Mouse (Mus musculus) CH12.LX (cell line): ENCODE data around the gene Syce1. TPM values are rescaled to one million over a fixed set of nuclear protein-coding genes. Genes with fewer than 3 reads are reported as not detected.

ENCODE experiments used
- DNase-seq: peaks from one replicate; pipeline ENCODE4 v3.0.0-alpha.2; 2013; ENCODE audit errors: extremely low read depth
- H3K27ac ChIP-seq: 2 replicates; pipeline ENCODE4 v1.5.1; 2012; ENCODE audit warnings: low read depth, mild to moderate bottlenecking, control low read depth, moderate library complexity; ENCODE audit not compliant: insufficient read depth
- H3K27me3 ChIP-seq: replicated peaks from 2 replicates; pipeline ENCODE3; 2012; ENCODE audit warnings: inconsistent platforms
- H3K36me3 ChIP-seq, 2 experiments: replicated peaks in 1 of 2; 2 replicates each; pipeline versions ENCODE3 to v1.6.1; 2012; ENCODE audit warnings: inconsistent platforms in 1 of 2, low read length in 1 of 2, mild to moderate bottlenecking in 1 of 2, mixed read lengths in 1 of 2, moderate library complexity in 1 of 2; ENCODE audit not compliant: control insufficient read depth in 1 of 2, insufficient read depth in 1 of 2
- H3K4me1 ChIP-seq, 2 experiments: 2 replicates each; pipeline ENCODE4 v1.6.1; 2012; ENCODE audit warnings: inconsistent platforms in 1 of 2, moderate library complexity in 1 of 2; ENCODE audit not compliant: insufficient read depth in 2 of 2, control insufficient read depth in 1 of 2
- H3K4me2 ChIP-seq: 2 replicates; pipeline ENCODE4 v1.6.1; 2012; ENCODE audit warnings: low read depth, mild to moderate bottlenecking, control low read depth; ENCODE audit not compliant: poor library complexity, insufficient read depth, severe bottlenecking
- H3K4me3 ChIP-seq, 3 experiments: fragments of 150-350 bp in 1 of 3; sonication (generic) in 1 of 3; replicated peaks in 1 of 3; 2 replicates each; pipeline versions ENCODE3 to v1.5.1; 2011 to 2012; ENCODE audit warnings: low read depth in 2 of 3, low read length in 2 of 3, mild to moderate bottlenecking in 2 of 3, moderate library complexity in 2 of 3, control low read depth in 1 of 3, improper control_type of control experiment in 1 of 3, inconsistent platforms in 1 of 3, mixed read lengths in 1 of 3; ENCODE audit not compliant: poor library complexity in 1 of 3
- H3K79me2 ChIP-seq: replicated peaks from 2 replicates; pipeline ENCODE4 v1.6.1; 2012; ENCODE audit warnings: mild to moderate bottlenecking, moderate library complexity; ENCODE audit not compliant: control insufficient read depth, poor library complexity, insufficient read depth, severe bottlenecking; ENCODE audit errors: extremely low read depth
- H3K9ac ChIP-seq: 2 replicates; pipeline ENCODE4 v1.6.1; 2012; ENCODE audit warnings: low read depth, mild to moderate bottlenecking, control low read depth, moderate library complexity; ENCODE audit not compliant: insufficient read depth
- H3K9me3 ChIP-seq: replicated peaks from 2 replicates; pipeline ENCODE3; 2012; ENCODE audit warnings: low read length, inconsistent platforms, mixed read lengths
- BHLHE40 ChIP-seq: IDR thresholded peaks from 2 replicates; pipeline ENCODE4 v1.6.1; 2011; ENCODE audit warnings: mild to moderate bottlenecking, low read depth, low read length, improper control_type of control experiment
- CHD1 ChIP-seq: IDR thresholded peaks from 2 replicates; pipeline ENCODE4 v1.6.1; 2012; ENCODE audit warnings: low read depth, low read length, improper control_type of control experiment, inconsistent platforms
- CTCF ChIP-seq, 2 experiments: IDR thresholded peaks in 1 of 2; conservative IDR thresholded peaks in 1 of 2; 2 replicates each; pipeline ENCODE4 v1.5.1; 2011 to 2012; ENCODE audit warnings: low read depth in 2 of 2, low read length in 2 of 2, improper control_type of control experiment in 1 of 2, inconsistent platforms in 1 of 2, mild to moderate bottlenecking in 1 of 2, moderate library complexity in 1 of 2
- E2F4 ChIP-seq: IDR thresholded peaks from 2 replicates; pipeline ENCODE4 v1.6.1; 2011; ENCODE audit warnings: low read depth, low read length, improper control_type of control experiment; ENCODE audit not compliant: insufficient replicate concordance
- EP300 ChIP-seq: IDR thresholded peaks from 2 replicates; pipeline ENCODE4 v1.6.1; 2011; ENCODE audit warnings: low read length, improper control_type of control experiment
- JUND ChIP-seq: conservative IDR thresholded peaks from 2 replicates; pipeline ENCODE4 v1.6.1; 2011; ENCODE audit warnings: low read depth, low read length, improper control_type of control experiment
- MXI1 ChIP-seq: IDR thresholded peaks from 2 replicates; pipeline ENCODE4 v1.6.1; 2011; ENCODE audit warnings: mild to moderate bottlenecking, low read depth, low read length, improper control_type of control experiment
- MYC ChIP-seq: IDR thresholded peaks from 2 replicates; pipeline ENCODE4 v1.6.1; 2011; ENCODE audit warnings: low read depth, mild to moderate bottlenecking, improper control_type of control experiment, low read length
- PAX5 ChIP-seq: IDR thresholded peaks from 2 replicates; pipeline ENCODE4 v1.6.1; 2012; ENCODE audit warnings: low read length, inconsistent platforms, mixed read lengths
- POLR2A ChIP-seq: IDR thresholded peaks from 2 replicates; pipeline ENCODE4 v1.6.1; 2011; ENCODE audit warnings: low read depth, mild to moderate bottlenecking, improper control_type of control experiment, low read length
- POLR2AphosphoS2 ChIP-seq: IDR thresholded peaks from 2 replicates; pipeline ENCODE4 v1.6.1; 2011; ENCODE audit warnings: low read depth, low read length, improper control_type of control experiment
- RCOR1 ChIP-seq: conservative IDR thresholded peaks from 2 replicates; pipeline ENCODE4 v1.6.1; 2012; ENCODE audit warnings: low read depth, mild to moderate bottlenecking, inconsistent platforms, low read length, improper control_type of control experiment
- SIN3A ChIP-seq: IDR thresholded peaks from 2 replicates; pipeline ENCODE4 v1.6.1; 2012; ENCODE audit warnings: low read length, improper control_type of control experiment, inconsistent platforms
- SMC3 ChIP-seq: IDR thresholded peaks from 2 replicates; pipeline ENCODE4 v1.6.1; 2011; ENCODE audit warnings: low read depth, low read length, improper control_type of control experiment
- TCF12 ChIP-seq: IDR thresholded peaks from 2 replicates; pipeline ENCODE4 v1.6.1; 2014; ENCODE audit warnings: low read depth, mild to moderate bottlenecking, inconsistent platforms, low read length, improper control_type of control experiment
- ZMIZ1 ChIP-seq: IDR thresholded peaks from 2 replicates; pipeline ENCODE4 v1.6.1; 2012; ENCODE audit warnings: low read depth, mild to moderate bottlenecking, inconsistent platforms, low read length, improper control_type of control experiment
- dilution Hi-C: fragments of 300-500 bp; cut with MboI; formaldehyde crosslinking; loops from 2 replicates; pipeline ENCODE4 v1.14.3; 2020; ENCODE audit warnings: low sequenced_read_pairs; ENCODE audit not compliant: extremely low pct_unique_long_range_greater_than_20kb, extremely low pct_ligation_motif_present
- in situ Hi-C: fragments of 300-500 bp; cut with MboI; formaldehyde crosslinking; loops from 3 replicates; pipeline ENCODE4 v1.14.3; 2019; ENCODE audit warnings: low sequenced_read_pairs, low pct_ligation_motif_present, low pct_unique_long_range_greater_than_20kb, mixed read lengths
- polyA plus RNA-seq: library from polyadenylated mRNA; unstranded; fragments of >175 nt; gene quantifications from 2 replicates; pipeline ENCODE4 v1.2.1, GENCODE M21; 2012; ENCODE audit warnings: low read depth; ENCODE audit not compliant: insufficient read length
- total RNA-seq, 2 experiments: library from RNA; depleted of rRNA; stranded (reverse); fragments of 300-350 nt in 1 of 2; fragments of >200 nt in 1 of 2; gene quantifications; 2 replicates each; pipeline ENCODE4 v1.2.3; 2012 to 2014

Gene Syce1
- total and polyA plus RNA-seq, 3 experiments, result not detected

DNA sequence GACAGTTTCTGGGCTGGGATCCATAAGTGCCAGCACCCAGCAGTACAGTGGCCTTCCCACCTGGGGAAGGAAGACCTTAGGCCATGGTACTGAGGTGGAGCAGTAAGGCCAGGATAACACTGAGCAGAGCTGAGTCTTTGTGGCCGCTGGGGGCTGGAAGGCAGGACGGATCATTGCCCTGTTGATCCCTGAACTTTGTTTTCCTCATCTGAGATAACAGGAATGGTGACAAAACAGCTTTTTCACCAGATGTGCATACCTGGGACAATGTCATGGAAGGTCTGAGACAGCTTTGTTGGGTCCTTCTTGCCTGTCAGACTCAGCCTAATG is 48.1 kb upstream of the Syce1 start:
- in situ Hi-C loops (loop anchor here (25.0 kb wide), 1 partner anchor 748 kb away; the partner anchor contains the start of genes Caly and Prap1), dilution Hi-C loops (no loop called here)
- Histone ChIP-seq H3K36me3 (no peaks in the 10 kb centered on the region), H3K4me2 (no peak overlapping the region), H3K9me3 (no peaks in the 10 kb centered on the region), H3K27ac (no peak overlapping the region), H3K27me3 (peaks cover 79% of the 10 kb centered on the region), H3K9ac (no peak overlapping the region), H3K4me1 (no peaks in the 10 kb centered on the region), H3K4me3 (no peak overlapping the region), H3K79me2 (no peaks in the 10 kb centered on the region)
- no peak for DNase-seq
- TF ChIP-seq MYC, result no peak

DNA sequence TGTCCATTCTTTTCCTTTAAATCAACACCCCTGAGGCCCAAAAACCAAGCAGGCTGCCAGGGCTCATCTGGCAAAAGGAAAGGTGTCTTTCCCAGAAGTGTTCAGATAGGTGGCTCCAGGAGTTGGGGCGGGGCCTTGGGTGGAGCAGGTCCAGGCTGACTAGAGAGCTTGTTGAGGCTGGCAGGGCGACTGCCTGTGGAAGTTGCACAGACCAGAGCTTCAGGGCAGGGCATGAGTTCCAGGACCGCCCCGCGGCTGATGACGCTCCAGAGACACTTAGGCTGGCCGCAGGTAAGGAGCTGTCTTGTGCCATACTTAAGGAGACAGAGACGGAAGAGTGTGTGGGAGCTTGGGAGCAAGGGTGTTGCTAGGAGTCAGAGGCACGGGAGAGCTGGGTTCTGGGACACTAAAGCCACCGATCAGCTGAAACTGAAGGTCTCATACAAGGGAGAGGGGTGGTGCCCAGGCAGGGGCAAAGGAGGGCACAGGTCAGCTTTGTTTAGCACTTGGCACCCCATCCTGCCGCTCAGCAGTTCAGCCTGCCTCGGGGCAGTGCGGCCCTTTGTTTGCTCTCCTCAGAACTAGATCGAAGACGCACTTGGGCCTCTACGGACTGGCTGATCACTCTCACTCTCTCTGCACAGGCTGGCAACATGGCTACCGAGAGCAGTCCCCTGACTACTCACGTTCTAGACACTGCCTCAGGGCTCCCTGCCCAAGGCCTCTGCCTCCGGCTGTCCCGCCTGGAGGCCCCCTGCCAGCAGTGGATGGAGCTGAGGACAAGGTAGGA is 47.5 kb upstream of the Syce1 start, which contains the start of gene Urah:
Urah (plus strand) TSS at position 51 of the 790 bp plus-strand sequence.
- DNase-seq, result no peak
- no peaks in the 10 kb centered on the region for H3K36me3 ChIP-seq
- no peak within 1 kb of the TSS for H3K27ac ChIP-seq
- H3K79me2 ChIP-seq, result no peaks in the 10 kb centered on the region
- H3K9me3 ChIP-seq, result no peaks in the 10 kb centered on the region
- no peak within 1 kb of the TSS for H3K4me3 ChIP-seq
- in situ Hi-C loops, result loop anchor here (25.0 kb wide), 1 partner anchor 748 kb away; the partner anchor contains the start of genes Caly and Prap1
- TF ChIP-seq ZMIZ1, result no peak
- no peak for TF ChIP-seq E2F4
- no peak for TF ChIP-seq SIN3A
- dilution Hi-C loops, result no loop called here
- no peak within 1 kb of the TSS for H3K4me2 ChIP-seq
- no peak within 1 kb of the TSS for H3K9ac ChIP-seq
- H3K4me1 ChIP-seq, result no peaks in the 10 kb centered on the region
- H3K27me3 ChIP-seq, result peaks cover 80% of the 10 kb centered on the region

DNA sequence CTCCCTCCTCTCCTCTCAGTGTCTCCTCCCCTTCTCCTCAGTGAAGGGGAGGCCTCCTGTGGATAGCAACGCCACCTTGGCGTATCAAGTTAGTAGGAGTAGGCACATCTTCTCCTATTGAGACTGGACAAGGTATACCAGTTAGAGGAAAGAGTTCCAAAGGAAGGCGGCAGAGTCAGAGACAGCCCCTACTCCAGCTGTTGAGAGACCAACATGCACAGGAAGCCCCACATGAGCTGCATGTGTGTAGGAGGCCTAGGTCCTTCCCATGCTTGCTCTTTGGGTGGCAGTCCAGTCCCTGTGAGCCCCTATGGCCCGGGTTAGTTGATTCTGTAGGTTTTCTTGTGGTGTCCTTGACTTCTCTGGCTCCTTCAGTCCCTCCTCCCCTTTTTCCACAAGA is 45.7 kb upstream of the Syce1 start:
- TF ChIP-seq SMC3 (no peak), POLR2A (no peak), ZMIZ1 (no peak), CHD1 (no peak), CTCF (conservative IDR thresholded peaks at IDR 0.05 in 1 of 2, IDR thresholded peaks at IDR 0.05 in 1 of 2; ENCODE audit: low read depth in 2 of 2, low read length in 2 of 2) (no peak), PAX5 (no peak), E2F4 (no peak), JUND (no peak), POLR2AphosphoS2 (no peak), RCOR1 (no peak), EP300 (no peak), BHLHE40 (no peak), MXI1 (no peak), TCF12 (no peak)
- H3K4me1 ChIP-seq, result no peaks in the 10 kb centered on the region

More for the DNA sequence above, 45.7 kb upstream of the Syce1 start:
- dilution Hi-C loops (no loop called here), in situ Hi-C loops (loop anchor here (25.0 kb wide), 1 partner anchor 746 kb away; the partner anchor contains the start of genes Caly and Prap1)
- Histone ChIP-seq H3K27ac (no peak overlapping the region), H3K4me3 (no peak overlapping the region), H3K4me2 (no peak overlapping the region), H3K79me2 (no peaks in the 10 kb centered on the region), H3K9ac (no peak overlapping the region), H3K9me3 (no peaks in the 10 kb centered on the region), H3K27me3 (peaks cover 77% of the 10 kb centered on the region), H3K36me3 (no peaks in the 10 kb centered on the region)
- DNase-seq, result no peak
